Mouse (Mus musculus) NIH3T3 (cell line): ENCODE results near the gene Nup210l.
"Not testable (repeated sequence)": the region's sequence is repeated elsewhere in the genome, so short reads cannot be mapped to it uniquely, and the experiment has no call there.

Source experiments
- DNase-seq: peaks from one replicate; pipeline ENCODE4 v3.0.0-alpha.2; 2012; ENCODE audit warnings: low read depth

Nup210l gene

DNA sequence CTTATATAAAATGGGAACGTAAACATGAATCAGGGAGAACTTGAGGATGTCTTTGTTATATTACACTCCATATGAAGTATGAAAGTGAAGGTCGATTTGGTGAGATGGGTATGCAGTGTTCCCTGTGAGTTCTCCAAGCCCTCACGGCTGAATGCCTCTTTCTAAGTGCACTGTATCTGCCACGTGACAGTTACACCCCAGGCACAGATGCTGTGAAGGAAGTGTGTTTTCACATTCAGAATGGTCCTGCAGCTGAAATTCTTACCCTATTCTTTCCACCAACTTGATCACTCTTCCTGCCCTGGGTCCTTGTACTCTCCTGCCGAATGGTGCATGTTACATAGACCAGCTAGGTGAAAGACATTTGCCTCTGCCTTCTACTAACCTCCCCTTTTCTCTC lies 6.0 kb upstream of the Nup210l start:
- no peak for DNase-seq

DNA sequence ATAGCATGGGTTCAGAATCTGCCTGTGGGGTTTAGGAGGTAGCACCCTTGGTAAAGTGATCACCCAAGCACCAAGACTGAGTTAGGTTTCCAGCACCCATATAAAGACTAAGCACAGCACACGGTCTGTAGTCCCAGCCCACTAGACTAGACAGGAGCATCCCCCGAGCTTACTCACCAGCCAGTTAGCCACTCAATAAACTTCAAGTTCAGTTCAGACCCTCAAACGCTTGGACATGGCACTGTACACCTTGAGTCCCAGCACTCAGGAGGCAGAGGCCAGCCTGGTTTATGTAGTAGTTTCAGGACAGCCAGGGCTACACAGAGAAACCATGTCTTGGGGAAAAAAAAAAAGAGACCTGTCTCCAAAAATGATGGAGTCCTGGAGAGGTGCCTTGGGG lies 2.9 kb upstream of the Nup210l start:
- DNase-seq, result no peak

DNA sequence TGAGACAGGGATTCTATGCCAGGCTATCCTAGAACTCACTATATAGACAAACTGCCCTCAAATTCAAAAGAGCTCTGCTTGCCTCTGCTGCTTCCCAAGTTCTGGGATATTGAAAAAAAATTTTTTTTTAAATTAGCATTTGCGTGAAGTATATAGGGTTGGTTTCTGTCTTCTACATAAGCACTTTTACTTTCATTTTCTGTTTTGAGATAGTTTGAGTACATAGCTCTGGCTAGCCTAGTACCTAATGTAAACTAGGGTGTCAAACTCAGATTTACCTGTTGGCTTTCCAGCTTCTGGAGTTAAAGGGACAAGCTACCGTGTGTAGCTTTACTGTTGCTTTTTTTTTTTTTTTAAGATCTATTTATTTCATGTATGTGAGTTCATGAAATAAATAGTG lies 2.3 kb upstream of the Nup210l start:
- no peak for DNase-seq

DNA sequence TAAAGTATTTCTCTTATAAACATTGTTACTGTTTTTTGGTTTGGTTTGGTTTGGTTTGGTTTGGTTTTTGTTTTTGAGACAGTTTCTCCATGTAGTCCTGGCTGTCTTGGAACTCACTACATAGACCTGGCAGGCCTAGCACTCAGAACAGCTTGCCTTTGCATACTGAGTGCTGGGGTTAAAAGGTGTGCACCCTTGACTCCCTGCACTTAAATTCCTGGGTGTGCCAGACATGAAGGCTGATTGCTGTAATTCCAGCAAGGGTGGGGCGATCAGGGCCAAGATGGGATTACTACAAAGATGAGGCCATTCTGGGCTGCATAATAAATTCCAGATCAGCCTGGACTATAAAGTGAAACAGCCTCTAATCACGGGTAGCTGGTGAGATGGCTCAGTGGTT lies 1.7 kb upstream of the Nup210l start:
- DNase-seq, result no peak

DNA sequence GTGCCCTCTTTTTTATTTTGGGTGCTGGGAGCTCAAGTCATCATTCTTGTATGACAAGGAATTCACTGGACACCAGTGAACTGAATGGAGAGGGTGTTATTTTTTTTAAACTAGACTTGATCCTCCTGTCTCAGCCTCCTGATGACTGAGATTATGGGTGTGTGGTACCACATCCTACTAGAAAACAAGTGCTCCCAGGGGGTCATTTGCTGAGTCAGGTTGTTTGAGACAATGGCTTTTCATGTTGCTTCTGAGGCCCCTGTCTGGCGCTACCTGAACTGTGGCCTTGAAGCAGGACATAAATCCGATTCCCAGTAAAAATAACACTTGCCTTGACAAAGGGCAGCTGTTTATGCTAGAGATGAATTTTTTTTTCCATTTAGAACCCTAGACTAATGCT lies 756 bp upstream of the Nup210l start:
- DNase-seq, result no peak

DNA sequence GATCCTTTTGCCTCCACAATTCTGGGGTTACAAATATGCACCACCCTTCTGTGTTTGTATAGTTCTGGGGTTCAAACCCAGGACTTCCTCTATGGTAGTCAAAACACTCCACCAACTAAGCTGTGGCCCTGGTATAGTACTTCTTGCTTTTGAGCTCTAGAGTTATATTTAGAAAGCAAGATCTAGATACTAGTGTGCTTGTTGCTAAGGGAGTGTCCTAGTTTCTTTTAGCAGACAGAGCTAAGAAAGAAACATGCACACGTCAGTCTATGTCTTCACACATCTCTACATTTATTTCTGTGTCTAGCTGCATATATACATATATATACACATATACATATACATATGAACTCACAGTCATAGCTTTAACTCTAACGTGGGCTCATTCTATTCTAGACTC lies 7.8 kb downstream of the Nup210l start:
- no peak for DNase-seq

DNA sequence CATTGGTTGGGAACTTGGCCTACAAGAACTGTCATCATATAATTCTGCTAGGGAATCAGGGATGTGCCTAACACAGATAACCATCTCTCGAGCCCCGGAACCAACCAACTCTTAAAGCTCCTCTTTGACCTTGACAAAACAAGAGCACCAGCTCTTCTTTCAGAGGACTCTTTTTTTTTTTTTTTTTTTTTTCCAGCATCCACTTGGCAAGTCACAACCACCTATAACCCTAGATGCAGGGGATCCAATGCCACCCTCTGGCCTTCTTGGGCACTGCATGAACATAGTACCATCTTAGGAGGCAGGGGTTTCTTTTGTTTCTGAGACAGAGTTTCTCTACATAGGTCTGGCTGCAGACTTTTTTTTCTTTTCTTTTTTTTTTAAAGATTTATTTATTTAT lies 10.4 kb downstream of the Nup210l start:
- no peak for DNase-seq

DNA sequence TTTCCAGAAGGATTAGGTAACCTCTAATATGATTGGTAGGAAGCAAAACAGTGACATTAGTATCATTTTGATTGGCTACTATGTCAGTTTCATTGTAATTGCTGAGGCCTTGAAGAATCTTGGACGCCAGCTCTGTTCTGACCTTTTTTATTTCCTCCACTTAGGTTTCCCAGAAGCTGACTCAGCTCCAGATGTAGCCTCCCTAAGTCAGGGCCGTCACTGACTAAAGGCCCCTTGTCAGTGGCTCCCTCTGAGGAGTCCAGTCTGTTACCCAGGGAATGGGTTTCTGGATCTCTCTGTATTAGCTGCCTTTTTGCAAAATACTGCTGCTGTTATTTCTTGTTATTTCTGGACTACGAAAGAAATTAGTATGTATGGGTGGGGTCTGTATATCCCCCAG lies 11.6 kb downstream of the Nup210l start:
- peak; percentile 31 for DNase-seq

DNA sequence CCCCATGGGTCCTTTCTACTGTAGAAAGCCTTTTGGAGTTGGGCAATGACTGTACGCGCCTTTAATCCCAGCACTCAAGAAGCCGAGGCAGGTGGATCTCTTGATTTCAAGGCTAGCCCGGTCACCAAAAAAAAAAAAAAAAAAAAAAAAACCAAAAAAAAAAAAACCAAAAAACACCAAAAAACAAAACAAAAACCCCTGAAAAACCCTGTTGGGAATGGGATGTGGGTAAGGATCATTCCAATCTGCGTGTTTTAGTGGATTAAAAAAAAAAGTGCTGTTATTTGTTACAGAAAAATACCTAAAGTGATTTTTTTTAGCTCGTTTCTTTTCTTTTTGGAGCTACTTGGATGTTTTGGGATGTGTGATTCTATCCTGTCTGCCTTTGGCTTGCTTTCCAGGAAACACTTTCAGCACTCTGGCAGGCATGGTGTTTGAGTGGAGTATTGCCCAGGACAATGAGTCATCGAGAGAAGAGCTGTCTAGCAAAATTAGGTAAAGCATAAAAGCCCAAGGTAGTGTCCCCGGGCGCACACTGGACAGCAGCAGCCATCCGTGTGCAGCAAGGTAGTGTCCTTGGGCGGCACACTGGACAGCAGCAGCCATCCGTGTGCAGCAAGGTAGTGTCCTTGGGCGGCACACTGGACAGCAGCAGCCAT lies 14.3 kb downstream of the Nup210l start:
- peak; percentile 87 for DNase-seq

DNA sequence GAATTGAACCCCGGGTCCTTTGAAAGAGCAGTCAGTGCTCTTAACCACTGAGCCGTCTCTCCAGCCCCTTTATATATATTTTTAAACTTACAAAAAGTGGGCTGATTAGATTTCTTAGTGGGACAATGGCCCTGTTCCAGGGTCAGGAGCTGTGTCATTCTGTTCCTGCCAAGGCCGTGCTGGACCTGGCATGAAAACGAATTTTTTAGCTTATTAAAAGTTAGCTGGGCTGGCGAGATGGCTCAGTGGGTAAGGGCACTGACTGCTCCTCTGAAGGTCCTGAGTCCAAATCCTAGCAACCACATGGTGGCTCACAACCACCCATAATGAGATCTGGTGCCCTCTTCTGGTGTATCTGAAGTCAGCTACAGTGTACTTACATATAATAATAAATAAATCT lies 18.1 kb downstream of the Nup210l start:
- not testable (repeated sequence) for DNase-seq

DNA sequence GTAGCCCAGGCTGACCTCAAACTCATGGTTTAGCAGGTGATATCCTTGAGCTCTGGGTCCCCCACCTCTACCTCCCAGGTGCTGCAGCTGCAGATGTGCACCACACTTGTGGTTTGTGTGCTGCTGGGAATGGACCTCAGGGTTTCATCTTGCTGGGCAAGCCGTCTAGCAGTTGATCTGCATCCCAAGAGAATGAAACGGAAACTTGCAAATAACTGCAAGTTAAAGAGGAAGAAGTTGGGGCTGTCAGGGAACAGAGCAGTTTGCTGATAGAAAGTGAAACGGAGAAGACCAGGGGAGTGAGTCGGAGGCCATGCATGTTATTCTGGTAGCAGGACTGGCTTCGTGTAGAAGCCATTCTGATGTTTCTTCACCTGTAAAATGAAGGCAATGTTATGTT lies 21.8 kb downstream of the Nup210l start:
- no peak for DNase-seq

DNA sequence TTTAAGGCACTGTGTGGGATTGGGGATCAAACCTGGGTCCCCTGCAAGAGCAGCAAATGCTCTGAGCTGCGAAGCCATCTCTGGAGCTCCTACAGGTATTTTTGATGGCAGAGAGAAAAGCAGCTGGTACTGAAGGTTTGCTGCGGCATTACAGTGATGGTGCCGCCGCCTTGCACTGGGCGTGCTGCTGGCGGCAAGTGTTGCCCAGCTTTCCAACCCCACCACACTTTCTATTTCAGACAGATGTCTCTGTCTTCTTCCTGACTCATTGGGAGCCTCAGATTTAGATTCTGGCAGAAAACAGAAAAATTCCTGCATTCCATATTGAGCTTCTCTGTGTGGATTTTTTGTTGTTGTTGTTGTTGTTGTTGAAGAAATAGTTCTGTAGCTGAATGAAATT lies 23.9 kb downstream of the Nup210l start:
- DNase-seq, result no peak

DNA sequence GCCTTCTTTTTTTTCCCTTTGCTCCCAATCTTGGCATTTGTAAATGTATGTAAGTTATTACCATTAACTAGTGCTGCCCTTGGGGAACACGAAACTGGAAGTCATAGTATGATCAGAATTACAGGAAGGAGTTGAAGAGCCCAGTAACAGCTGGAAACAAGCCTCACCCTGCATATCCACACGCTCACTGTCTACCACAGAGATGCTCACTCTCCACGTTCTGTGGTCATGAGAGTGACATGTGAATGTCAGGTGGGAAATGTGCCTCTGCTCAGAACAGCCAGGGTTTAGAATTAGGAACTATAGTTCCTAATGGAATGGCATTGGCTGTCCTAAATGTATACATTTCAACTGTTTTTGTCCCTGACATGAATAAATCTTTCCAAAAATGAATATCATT lies 28.8 kb downstream of the Nup210l start:
- DNase-seq, result no peak

DNA sequence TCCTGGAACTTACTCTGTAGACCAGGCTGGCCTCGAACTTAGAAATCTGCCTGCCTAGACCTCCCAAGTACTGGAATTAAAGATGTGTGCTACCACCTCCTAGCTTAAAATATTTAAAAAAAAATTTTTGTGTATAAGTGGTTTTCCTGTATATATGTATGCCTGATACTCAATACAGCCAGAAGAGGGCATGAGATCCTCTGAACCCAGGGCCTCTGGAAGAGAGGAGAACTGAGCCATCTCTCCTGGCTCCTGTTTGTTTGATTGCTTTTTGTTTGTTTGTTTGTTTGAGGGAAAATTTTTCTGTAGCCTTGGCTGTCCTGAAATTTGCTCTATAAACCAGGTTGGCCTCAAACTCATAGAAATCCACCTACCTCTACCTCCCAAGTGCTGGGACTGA lies 29.4 kb downstream of the Nup210l start:
- DNase-seq, result peak; percentile 15

DNA sequence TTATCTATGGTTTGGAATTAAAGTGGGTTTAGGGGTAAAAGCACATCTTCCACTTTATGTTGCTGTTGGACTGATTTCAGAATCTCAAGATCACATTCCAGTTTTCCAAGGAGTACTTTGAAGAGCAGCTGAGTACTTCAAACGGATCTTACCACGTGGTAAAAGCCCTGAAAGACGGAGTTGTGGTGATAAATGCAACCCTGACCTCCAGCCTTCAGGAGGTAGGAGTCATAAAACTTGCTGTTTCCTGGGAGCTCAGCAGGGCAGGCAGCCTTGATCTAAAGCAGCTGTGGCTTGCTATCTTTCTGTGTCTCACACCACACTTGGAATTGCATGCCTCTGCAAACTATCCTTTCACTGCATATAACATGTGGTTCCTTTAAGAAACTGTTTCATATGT lies 30.6 kb downstream of the Nup210l start:
- peak; percentile 63 for DNase-seq

DNA sequence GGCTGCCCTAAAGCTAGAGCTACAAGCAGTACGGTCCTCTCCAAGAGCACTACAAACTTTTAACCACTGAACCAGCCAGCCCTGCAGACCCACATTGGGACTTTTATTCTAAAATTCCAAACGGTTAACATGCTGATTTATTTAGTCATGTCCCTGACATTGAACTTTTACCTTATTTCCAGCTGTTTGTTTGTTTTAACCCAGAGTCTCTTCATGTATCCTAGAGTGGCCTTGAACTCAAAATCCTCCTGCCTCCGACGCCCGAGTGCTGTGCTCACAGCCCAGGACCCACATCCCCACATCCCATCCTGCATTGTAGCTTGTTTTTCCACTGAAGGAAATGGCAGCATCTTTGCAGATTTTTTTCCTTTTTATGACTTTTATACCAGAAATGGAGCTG lies 31.1 kb downstream of the Nup210l start:
- no peak for DNase-seq

DNA sequence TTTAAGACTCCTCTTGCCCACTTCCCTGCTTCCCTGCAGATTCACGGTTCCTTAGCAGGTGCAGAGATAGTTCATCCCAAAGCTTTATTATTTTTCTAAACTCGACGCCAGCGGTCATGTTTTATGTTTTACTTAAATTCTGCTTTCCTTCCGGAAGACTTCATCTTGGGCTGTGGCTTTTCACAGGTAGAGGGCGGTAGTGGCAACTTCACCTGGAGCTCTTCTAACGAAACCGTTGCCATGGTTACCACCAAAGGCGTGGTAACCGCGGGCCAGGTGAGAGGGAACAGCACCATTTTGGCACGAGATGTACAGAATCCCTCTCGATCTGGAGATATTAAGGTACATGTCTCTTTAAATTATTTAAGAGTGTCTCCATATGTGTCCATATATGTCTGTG lies 32.7 kb downstream of the Nup210l start:
- DNase-seq, result no peak

DNA sequence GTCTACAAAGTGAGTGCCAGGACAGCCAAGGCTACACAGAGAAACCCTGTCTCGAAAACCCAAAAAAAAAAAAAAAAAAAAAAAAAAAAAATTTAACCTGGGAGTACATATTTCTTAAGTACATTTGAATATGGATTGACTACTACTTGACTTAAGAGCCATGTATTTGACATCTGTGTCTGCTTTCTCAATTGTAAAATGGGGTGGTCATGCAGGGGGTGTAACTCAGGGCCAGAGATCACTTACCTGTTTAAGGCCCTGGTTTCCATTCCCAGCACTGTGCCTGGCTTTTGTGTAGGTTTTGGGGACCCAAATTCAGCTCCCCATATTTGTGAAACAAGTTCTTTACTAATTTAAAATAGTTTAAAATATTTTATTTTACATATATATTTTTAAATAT lies 33.7 kb downstream of the Nup210l start:
- DNase-seq, result no peak

DNA sequence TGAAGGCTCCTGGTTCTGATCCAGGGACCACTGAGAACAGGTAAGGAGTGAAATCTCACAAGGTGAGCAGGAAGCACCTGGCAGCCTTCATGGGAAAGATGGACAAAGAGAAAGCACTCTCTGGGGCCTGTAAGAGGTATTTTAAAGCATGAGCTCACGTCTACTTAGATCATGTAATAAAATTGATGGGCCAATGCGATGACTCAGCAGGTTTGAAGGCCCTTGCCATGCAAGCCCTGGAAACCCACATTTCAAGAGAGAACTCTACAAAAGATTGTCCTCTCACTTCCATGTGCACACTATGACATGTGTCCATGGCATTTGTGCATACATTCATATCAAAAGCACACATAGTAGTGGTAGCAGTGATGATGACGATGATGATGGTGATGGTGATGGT lies 36.0 kb downstream of the Nup210l start:
- peak; percentile 28 for DNase-seq

DNA sequence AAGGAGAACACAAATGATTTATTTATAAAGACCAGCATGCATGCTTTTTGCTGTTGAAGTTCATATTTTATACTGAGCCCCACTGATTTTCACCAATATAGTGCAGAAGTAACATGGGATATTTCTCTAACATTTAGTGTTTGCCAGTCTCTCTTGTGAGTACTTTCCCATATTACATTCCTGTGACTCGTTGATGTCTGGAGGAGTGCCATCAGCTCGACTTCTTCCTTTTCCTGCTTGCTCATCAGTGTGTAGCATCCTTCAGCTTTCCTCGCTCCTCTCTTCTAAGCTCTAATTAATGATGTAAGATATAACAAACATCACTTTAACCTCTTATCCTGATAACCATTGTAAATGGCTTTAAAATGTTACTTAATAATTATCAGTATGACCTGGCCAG lies 41.5 kb downstream of the Nup210l start:
- peak; percentile 69 for DNase-seq

DNA sequence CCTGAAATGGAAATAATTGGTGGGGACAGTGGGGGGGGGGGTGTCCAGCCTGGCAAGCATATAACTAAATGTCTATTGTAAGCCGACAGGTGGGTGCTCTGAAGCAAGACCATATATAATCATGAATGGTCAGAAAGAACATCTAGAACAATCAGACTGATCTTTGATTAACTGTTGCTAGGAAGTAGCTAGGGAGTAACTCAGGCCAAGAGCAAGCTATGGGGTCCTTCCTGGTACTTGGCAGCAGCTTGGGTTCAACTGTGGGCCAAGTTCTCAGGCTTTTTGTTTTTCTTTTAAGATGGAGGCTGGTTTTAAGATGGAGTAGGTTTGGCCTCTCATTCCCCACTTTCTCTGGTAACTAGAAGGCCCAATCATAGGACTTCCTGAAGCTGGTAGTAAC lies 42.7 kb downstream of the Nup210l start:
- DNase-seq, result no peak

DNA sequence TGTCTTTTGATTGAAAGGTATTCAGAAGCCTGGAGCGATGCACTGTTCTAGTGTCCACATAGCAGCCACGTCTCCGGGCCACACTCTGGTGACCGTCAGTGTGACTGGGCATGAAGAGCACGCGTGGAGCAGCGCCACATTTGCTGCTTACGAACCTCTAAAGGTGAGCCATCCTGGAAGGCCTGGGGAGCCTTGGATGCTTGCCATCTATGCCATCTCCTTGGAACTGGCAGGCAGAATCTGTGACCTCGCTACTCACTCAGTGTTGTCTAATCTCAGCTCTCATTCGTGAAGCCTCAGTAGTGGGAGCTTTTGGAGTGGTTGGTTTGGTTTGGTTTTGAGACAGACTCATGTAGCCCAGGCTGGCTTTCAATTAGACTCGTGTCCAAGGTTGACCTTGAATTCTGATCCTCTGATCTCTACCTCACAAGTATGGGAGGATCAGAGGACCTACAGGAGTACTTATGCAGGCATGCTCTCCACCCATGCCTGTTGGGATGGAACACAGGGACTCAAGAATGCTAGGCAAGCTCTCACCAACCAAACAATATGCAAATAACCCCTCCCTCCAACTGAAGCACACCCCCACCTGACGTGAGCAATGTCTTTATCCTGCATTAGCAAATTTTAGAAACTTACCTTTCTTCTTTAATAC lies 47.3 kb downstream of the Nup210l start:
- no peak for DNase-seq

DNA sequence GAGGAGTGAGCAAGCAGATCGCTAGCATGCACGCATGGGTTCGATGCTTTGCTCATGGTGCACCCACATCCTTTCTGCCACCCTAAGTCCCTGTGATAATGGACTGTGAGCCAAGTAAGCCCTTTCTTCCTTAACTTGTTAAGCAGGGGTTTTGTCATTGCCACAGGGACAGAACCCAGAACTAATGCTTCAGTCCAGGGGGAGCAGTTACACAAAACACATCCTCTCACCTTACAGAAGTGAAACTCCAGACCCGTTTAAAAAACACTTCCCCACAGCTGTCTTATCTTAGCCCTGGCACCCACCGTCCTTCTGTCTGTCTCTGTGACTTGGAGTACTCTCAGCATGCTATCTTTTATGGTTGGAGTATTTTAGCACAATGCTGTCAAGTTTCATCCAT lies 52.1 kb downstream of the Nup210l start:
- DNase-seq, result no peak

DNA sequence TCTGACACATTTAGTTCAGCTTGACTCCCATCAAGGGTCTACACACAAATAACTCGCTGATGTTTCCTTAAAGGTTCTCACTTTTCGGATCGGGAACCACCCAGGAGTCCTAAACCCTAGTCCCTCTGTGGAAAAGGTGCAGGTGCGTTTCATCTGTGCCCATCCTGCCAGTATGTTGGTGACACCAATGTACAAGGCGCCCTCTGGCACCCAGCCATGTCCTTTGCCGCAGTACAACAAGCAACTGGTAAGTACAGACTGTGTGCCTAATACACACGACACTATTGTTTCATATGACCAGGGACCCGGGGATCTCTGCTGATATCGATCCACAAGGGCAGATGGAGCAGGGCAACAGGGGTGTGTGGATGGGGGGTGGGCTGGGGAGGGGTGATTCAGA lies 55.8 kb downstream of the Nup210l start:
- DNase-seq, result no peak
